Mouse (Mus musculus) small intestine, adult 2 months (tissue): ENCODE results near the gene Rpl32. TPM values are rescaled to one million over a fixed set of nuclear protein-coding genes. Genes with fewer than 3 reads are reported as not detected.

Experiments
- H3K27ac ChIP-seq: fragments of 200-500 bp; 2 replicates; pipeline ENCODE4 v1.5.1; 2012; ENCODE audit warnings: low read depth, low read length, control low read depth, inconsistent platforms; ENCODE audit not compliant: insufficient read depth
- H3K27me3 ChIP-seq: fragments of 200-500 bp; 2 replicates; pipeline ENCODE4 v1.6.1; 2012; ENCODE audit warnings: mild to moderate bottlenecking, moderate library complexity, low read length, inconsistent platforms; ENCODE audit not compliant: control insufficient read depth, insufficient read depth
- H3K36me3 ChIP-seq: fragments of 200-500 bp; 2 replicates; pipeline ENCODE4 v1.6.1; 2012; ENCODE audit warnings: mild to moderate bottlenecking, low read length, control low read depth, inconsistent platforms; ENCODE audit not compliant: control insufficient read depth, insufficient read depth
- H3K4me1 ChIP-seq: fragments of 200-500 bp; 2 replicates; pipeline ENCODE4 v1.6.1; 2012; ENCODE audit warnings: low read length, inconsistent platforms, mixed read lengths; ENCODE audit not compliant: control insufficient read depth, insufficient read depth, insufficient read length
- H3K4me3 ChIP-seq: fragments of 200-500 bp; 2 replicates; pipeline ENCODE4 v1.5.1; 2012; ENCODE audit warnings: low read depth, mild to moderate bottlenecking, control low read depth, inconsistent platforms, low read length, moderate library complexity
- CTCF ChIP-seq: fragments of 200-500 bp; IDR thresholded peaks from 2 replicates; pipeline ENCODE4 v1.5.1; 2012; ENCODE audit warnings: low read depth, mild to moderate bottlenecking, control low read depth, inconsistent platforms, low read length, moderate library complexity, mixed read lengths; ENCODE audit not compliant: insufficient replicate concordance, insufficient read length; ENCODE audit errors: extremely low read depth
- POLR2A ChIP-seq: fragments of 200-500 bp; IDR thresholded peaks from 2 replicates; pipeline ENCODE4 v1.6.1; 2012; ENCODE audit warnings: low read depth, mild to moderate bottlenecking, control low read depth, inconsistent platforms, low read length, moderate library complexity
- WGBS: fragments of 180-500 bp; shearing (Covaris S2); methylation state at CpG from one replicate; pipeline ENCODE4 v1.1.7; 2018; 5-methylcytosine and 5-hydroxymethylcytosine counted together
- polyA plus RNA-seq: library from polyadenylated mRNA; depleted of rRNA; stranded (reverse); fragments of >200 nt; gene quantifications from 2 replicates; pipeline ENCODE4 v1.2.3, GENCODE M21; 2012; rRNA removed

Rpl32 gene
- polyA plus RNA-seq, 1 experiment, result 364 TPM

DNA sequence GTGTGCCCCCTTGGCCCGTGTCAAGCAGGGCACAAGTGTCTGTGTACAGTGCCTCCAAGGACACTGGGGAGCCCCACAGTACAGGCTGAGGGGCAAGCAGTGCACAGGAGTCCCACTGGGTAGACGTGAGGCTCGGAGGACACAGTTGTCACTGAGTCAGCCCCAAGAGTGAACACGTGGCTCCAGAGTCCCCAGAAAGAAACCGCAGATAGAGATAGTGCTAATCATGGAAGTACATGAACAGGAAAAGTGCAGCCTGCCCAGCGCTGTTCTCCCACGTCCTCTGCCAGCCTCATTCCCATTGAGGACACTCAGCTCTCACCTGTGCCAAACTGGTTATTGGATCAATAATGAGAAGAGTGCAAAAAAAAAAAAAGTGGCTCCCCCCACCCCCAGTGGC, 53.0 kb downstream of the Rpl32 start:
- H3K4me1 ChIP-seq, result peaks cover 4% of the 10 kb centered on the region; the same call in 1 of the 2 replicates
- 71% methylated on average over 7 of the region's 7 CpGs for WGBS
- H3K27me3 ChIP-seq, result no peaks in the 10 kb centered on the region
- no peak overlapping the region for H3K4me3 ChIP-seq
- H3K36me3 ChIP-seq, result no peaks in the 10 kb centered on the region
- TF ChIP-seq CTCF, result no peak
- TF ChIP-seq POLR2A, result no peak
- no peak overlapping the region for H3K27ac ChIP-seq

Other genes starting within 250 kb of the Rpl32 start
- gene Mkrn2os, start 216.2 kb downstream of the Rpl32 start, polyA plus RNA-seq, result 97.1 and 113 TPM in 2 replicates
- 50.1 and 60.8 TPM in 2 replicates for gene Mkrn2, start 206.8 kb downstream of the Rpl32 start, polyA plus RNA-seq
- gene Raf1, start 132.1 kb downstream of the Rpl32 start, polyA plus RNA-seq, result 42.8 and 81.6 TPM in 2 replicates
- gene Tmem40, start 46.3 kb downstream of the Rpl32 start, polyA plus RNA-seq, result 0.17 TPM in 1 of 2 replicates, not detected in the other
- gene Cand2, start 34.2 kb downstream of the Rpl32 start, polyA plus RNA-seq, result 2.1 and 3.4 TPM in 2 replicates
- gene Efcab12, start 29.7 kb upstream of the Rpl32 start, polyA plus RNA-seq, result 0.04 TPM in 2 replicates
- gene Mbd4, start 44.6 kb upstream of the Rpl32 start, polyA plus RNA-seq, result 0.19 and 0.57 TPM in 2 replicates
- gene Ift122, start 44.7 kb upstream of the Rpl32 start, polyA plus RNA-seq, result 3.0 and 3.1 TPM in 2 replicates
- 0.27 and 0.35 TPM in 2 replicates for gene Rho, start 123.0 kb upstream of the Rpl32 start, polyA plus RNA-seq
- not detected in 2 replicates for gene H1foo, start 136.2 kb upstream of the Rpl32 start, polyA plus RNA-seq
- 26.2 TPM in 2 replicates for gene Plxnd1, start 186.3 kb upstream of the Rpl32 start, polyA plus RNA-seq